Mouse (Mus musculus) heart, adult 11 months (tissue): Measurements from ENCODE around the gene Scarf1.

Experiments
- DNase-seq: peaks from one replicate; pipeline ENCODE4 v3.0.0; 2022

Gene Scarf1

GRCm38 (mm10) chr11:75566276-75567196 lies 53.2 kb downstream of the Scarf1 start:
- DNase-seq: peak; percentile 95

GRCm38 (mm10) chr11:75567346-75568114 lies 54.2 kb downstream of the Scarf1 start:
- DNase-seq: no peak

- peak; percentile 87 for DNase-seq
These were observed 54.8 kb downstream of the Scarf1 start for GRCm38 (mm10) chr11:75568115-75568511.

DNA sequence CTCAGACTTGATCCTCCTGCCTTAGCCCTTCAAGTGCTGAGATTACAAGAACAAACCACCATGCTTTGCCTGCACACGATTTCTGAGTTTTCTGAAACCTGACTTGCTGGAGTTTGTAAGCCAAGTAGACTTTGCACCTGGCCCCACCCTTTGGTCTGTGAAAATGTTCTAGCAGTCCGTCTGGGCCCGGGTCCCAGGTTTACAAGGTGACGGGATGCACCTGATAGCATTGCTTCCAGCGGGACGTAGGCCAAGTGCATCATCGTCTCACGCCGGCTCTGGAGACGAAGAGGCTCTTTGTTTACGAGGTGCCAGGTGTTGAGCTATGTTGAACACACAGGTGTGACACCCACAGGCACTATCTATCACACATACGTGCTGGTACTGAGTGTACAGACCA lies 55.6 kb downstream of the Scarf1 start:
- DNase-seq: peak; percentile 91

GRCm38 (mm10) chr11:75570375-75571125 lies 57.2 kb downstream of the Scarf1 start:
- DNase-seq: peak; percentile 92

DNA sequence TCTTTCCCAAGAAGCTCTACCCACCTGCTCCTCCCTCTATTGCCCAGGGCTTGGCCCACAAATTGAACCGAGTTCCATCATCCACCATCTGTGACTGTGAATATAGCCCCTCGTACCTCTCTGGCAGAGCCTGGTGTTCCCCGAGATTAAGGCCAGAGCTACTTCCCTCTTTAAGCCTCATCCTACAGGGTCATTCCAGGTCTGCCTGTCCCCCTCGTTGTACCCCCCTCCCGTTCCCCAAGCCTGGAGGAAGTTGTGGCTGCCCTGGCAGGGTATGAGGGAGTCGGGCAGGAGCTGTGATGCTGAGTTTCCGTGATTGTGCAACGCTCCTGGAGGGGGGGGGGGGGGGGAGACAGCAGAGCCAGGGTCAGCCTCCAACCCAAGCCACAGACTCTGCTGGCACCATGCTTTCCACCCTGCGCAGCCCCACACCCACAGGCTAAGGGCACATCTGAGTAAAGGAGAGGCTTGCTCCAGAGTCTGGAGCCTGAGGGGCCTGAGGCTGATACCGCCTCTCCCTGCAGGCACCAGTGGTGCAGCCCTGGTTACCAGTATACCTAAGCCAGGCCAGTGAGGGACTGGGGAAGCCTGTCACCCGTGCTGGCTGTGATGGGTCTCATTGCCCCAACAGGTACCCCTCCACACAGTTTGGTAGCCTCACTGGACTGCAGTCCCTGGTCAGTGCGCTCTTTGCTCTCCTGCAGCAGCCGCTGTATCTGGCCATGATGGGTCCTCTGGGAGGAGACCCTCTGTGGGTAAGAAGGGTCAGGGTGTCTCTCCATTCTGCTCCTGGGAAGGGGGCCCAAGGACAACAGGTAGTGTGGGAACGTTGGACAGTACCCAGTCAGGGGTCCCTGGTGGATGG lies 58.0 kb downstream of the Scarf1 start:
- peak; percentile 99 for DNase-seq

GRCm38 (mm10) chr11:75572301-75572791 lies 59.0 kb downstream of the Scarf1 start:
- peak; percentile 96 for DNase-seq

DNA sequence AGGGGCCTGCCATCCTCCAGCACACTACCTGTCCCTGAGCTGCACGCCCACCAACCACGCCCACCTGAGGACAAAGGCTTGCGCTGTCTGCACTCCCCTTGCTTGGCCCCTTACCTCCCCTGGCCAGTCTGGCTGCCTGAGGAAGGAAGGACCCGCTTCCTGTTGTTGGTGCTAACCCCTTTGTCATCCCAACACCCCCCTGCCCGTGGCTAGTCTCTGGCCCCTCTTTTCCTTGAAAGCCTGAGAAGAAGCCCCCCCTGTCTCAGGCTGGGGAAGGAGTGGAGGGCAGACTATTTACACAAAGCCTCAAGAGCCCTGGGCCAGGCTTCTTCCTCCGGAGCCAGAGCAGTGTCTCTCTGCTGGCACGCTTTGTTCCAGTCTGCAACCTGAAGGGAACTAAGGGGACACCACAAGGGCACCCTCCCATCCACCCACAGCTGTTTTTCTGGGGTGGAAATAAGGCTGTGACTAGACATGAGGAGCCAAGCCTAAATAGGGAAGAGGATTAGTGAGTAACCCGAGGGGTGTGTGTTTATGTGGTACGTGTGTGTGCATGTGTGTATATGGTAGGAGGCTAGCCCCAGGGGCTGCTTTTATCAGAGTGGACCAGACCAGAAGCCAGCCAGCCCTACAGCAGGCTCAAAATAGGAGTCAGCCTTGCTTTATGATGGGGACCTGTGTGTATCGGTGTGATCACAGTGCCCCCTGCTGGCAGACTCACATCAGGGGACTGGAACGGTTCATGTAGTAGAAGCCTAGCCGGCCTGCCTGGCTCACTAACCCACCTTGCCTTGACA lies 59.7 kb downstream of the Scarf1 start:
- DNase-seq: peak; percentile 99

DNA sequence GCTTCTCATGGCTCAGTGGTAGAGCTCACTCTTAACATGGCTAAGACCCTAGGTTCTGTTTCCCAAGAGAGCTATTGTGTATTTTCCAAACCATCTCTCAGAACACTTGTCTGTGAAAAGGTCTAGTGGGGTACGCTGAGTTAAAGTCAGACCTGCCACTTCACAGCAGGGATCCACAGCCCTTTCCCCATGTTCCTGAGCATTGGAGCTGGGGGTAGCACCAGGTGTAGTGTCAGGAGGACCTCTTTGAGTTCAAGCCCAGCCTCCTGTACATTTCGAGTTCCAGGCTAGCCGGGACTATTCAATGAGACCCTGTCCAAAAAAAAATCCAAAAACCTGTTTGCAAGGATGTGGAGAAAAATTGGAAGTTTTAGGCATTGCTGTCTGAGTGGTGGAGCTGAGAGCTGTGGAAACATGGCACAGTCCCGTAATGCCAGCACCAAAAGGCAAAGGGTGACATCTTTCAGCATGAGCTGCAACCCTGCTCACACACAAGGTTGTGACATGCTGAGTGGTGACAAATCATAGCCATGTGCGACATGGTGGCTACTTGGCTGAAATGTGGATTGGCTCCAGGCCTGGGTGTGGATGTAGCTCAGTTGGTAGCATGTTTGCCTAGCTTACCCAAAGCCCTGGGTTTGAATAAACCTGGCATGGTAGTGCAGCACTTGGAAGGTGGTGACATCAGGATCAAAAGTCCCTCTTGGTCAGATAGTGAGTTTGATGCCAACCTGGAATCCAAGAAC lies 61.2 kb downstream of the Scarf1 start:
- peak; percentile 89 for DNase-seq

GRCm38 (mm10) chr11:75575560-75576123 lies 62.3 kb downstream of the Scarf1 start:
- peak; percentile 91 for DNase-seq
